Mouse (Mus musculus) hindbrain, embryonic 14.5 days (tissue): ENCODE measurements around the gene Cbx5. TPM values are rescaled to one million over a fixed set of nuclear protein-coding genes. Genes with fewer than 3 reads are reported as not detected.
A peak's percentile ranks its signal among the peaks of the same experiment; 100 is the strongest.
"Not testable (repeated sequence)": the region's sequence is repeated elsewhere in the genome, so short reads cannot be mapped to it uniquely, and the experiment has no call there.

Experiments used
- ATAC-seq: fragments of 200-750 bp; cut with Nextera tagmentation; 2 replicates; pipeline ENCODE4 v1.8.0; 2017; ENCODE audit warnings: moderate number of reproducible peaks, mild to moderate bottlenecking, moderate TSS enrichment, moderate library complexity; ENCODE audit not compliant: low FRiP score
- DNase-seq: peaks from one replicate; pipeline ENCODE4 v3.0.0-alpha.2; 2015; ENCODE audit warnings: low spot score
- H3K27ac ChIP-seq: fragments of 300-500 bp; sonication (generic); 2 replicates; pipeline ENCODE4 v1.5.1; 2014; ENCODE audit warnings: mild to moderate bottlenecking, moderate library complexity
- H3K27me3 ChIP-seq: fragments of 300-500 bp; sonication (generic); 2 replicates; pipeline ENCODE4 v1.6.1; 2014; ENCODE audit warnings: mild to moderate bottlenecking, low read length, mixed read lengths; ENCODE audit not compliant: control insufficient read depth, insufficient read depth
- H3K36me3 ChIP-seq: fragments of 300-500 bp; sonication (generic); replicated peaks from 2 replicates; pipeline ENCODE4 v1.6.1; 2014; ENCODE audit not compliant: control insufficient read depth, insufficient read depth
- H3K4me1 ChIP-seq: fragments of 300-500 bp; sonication (generic); replicated peaks from 2 replicates; pipeline ENCODE4 v1.6.1; 2014; ENCODE audit warnings: antibody characterized with exemption, low read length, mixed read lengths; ENCODE audit not compliant: control insufficient read depth, insufficient read depth
- H3K4me2 ChIP-seq: fragments of 300-500 bp; sonication (generic); replicated peaks from 2 replicates; pipeline ENCODE4 v1.6.1; 2014; ENCODE audit warnings: mild to moderate bottlenecking, moderate library complexity
- H3K4me3 ChIP-seq: fragments of 300-500 bp; sonication (generic); replicated peaks from 2 replicates; pipeline ENCODE4 v1.5.1; 2014; ENCODE audit warnings: mild to moderate bottlenecking, low read length
- H3K9ac ChIP-seq: fragments of 300-500 bp; sonication (generic); 2 replicates; pipeline ENCODE4 v1.6.1; 2014
- H3K9me3 ChIP-seq: fragments of 300-500 bp; sonication (generic); 2 replicates; pipeline ENCODE4 v1.6.1; 2016; ENCODE audit warnings: low read length; ENCODE audit not compliant: control insufficient read depth
- WGBS: fragments of 180-500 bp; shearing (Covaris S2); extraction: QIAGEN DNeasy Blood & Tissue Kit; methylation state at CpG from one replicate; pipeline ENCODE4 v1.1.7; 2014; 5-methylcytosine and 5-hydroxymethylcytosine counted together
- polyA plus RNA-seq: library from polyadenylated mRNA; unstranded; fragments of >200 nt; fragmentation: Nextera tagmentation; extraction: Ambion mirVana; gene quantifications from 2 replicates; pipeline ENCODE4 v1.2.1, GENCODE M21; 2014

Cbx5 gene
- 153 and 171 TPM in 2 replicates for polyA plus RNA-seq

DNA sequence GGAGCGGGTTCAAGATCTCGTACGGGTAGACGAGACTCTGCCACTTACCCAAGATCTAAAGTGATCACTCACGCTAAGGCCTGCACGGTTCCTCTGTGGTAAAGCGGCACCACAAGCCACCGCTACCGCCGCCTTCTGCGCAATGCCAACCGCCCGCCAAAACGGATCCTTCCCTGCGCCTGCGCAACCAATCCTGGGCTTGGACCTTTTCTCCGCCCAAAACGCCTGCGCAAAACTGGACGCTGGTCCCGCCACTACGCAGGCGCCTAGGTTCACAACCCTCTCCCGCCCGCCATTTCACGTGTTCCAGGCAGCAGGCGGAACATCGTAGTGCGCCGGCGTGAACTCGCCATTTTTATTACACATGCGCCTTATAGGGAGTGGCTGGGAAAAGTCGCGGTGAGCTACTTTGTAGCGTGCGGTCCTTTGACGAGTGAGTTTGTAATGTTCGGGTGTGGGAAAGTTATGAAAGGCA lies at the start of gene Cbx5:
Gene Cbx5 (minus strand): TSS at position 132 of the 475 bp plus-strand sequence.
- H3K9ac ChIP-seq, result peak within 1 kb of the TSS; percentile 91
- peak within 1 kb of the TSS; percentile 97 for H3K27ac ChIP-seq
- peak; percentile 97 for DNase-seq
- H3K4me2 ChIP-seq, result peak within 1 kb of the TSS; percentile 90
- H3K27me3 ChIP-seq, result no peaks in the 10 kb centered on the region
- under 1% methylated on average over 39 of the region's 39 CpGs for WGBS
- ATAC-seq, result peak; percentile 94
- H3K9me3 ChIP-seq, result no peaks in the 10 kb centered on the region
- H3K4me3 ChIP-seq, result peak within 1 kb of the TSS; percentile 46
- peaks cover 39% of the 10 kb centered on the region for H3K4me1 ChIP-seq
- peaks cover 33% of the 10 kb centered on the region for H3K36me3 ChIP-seq

DNA sequence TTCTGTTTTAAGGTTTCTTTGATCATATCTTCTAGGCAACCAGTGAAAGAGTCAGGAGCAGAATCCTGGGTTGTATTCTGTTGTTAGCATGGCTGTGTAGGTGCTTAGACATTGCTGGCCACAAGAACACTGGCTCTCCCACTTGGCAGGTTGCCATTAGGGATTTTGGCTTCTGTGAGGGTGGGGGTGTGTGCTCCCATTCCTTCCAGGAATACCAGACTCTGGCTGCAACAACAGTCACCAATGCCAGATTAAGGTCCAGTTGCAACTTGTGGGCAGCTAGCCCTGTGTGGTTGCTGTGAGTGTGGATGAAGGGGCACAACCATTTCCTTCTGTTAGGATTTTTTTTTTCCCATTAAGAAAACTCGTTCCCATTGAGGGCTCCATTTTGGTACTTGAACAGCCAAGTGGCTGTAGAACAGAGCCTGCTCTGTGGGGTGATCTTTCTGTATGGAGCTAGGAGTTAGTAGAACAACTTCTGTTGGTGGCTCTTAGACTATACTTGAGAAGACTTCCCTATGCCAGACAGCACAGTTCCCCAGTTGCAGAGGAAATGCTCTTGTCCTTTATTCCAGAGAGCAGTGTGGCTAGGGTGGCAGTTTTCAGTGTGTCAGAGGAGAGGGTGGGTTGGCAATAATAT lies 46.3 kb upstream of the Cbx5 start:
- H3K4me2 ChIP-seq, result no peak overlapping the region
- no peak overlapping the region for H3K4me3 ChIP-seq
- peaks cover 19% of the 10 kb centered on the region for H3K4me1 ChIP-seq
- ATAC-seq (peak; percentile 36; the same call in 1 of the 2 replicates), DNase-seq (peak; percentile 65)
- no peaks in the 10 kb centered on the region for H3K9me3 ChIP-seq
- WGBS, result 69% methylated on average over 1 of the region's 1 CpGs
- H3K27me3 ChIP-seq, result no peaks in the 10 kb centered on the region
- H3K36me3 ChIP-seq, result peaks cover 17% of the 10 kb centered on the region; the same call in 1 of the 2 replicates
- H3K27ac ChIP-seq, result peak overlapping the region; percentile 68
- H3K9ac ChIP-seq, result no peak overlapping the region

DNA sequence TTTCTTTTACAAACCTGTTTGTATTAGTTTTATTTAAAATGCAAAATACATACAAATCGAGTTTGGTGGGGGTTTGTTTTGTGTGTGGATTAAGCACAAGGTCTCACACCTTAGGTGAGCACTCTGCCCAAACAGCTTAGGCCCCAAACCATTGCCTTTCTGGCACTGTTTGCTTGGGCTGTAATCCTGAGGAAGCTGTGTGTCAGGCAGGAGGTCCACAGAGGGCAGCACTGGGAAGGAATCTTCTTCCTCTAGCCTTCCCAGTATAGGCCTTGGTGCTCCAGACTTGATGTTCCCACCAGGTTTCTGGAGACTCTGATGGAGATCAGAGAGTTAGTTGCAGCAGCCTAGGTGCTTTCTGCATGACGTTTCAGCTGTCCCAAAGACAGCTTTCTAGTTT lies 45.0 kb upstream of the Cbx5 start:
- Histone ChIP-seq H3K27ac (peak overlapping the region; percentile 68; the same call in 1 of the 2 replicates), H3K4me2 (no peak overlapping the region), H3K9ac (no peak overlapping the region), H3K27me3 (no peaks in the 10 kb centered on the region), H3K4me1 (peaks cover 14% of the 10 kb centered on the region), H3K4me3 (no peak overlapping the region), H3K9me3 (no peaks in the 10 kb centered on the region), H3K36me3 (0 out of 2 replicates have a peak, but pooled peaks cover 11% of the 10 kb centered on the region)
- no peak for DNase-seq
- ATAC-seq, result no peak
- 44% methylated on average over 2 of the region's 2 CpGs for whole genome bisulfite sequencing

DNA sequence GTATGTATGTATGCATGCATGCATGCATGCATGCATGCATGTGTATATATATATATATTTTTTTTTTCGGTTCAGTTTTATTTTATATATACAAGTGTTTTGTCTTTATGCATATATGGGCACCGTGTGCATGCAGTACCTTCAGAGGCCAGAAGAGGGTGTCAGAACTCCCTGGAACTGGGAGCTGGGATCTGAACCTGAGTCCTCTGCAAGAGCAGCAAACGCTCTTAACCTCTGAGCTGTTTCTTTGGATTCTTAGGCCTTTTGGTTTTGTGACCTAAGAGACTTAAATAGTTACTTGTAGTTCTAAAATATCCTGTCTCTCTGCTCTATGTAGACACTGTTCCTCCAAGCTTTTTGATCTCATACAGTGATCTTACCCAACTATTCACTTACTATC lies 44.5 kb upstream of the Cbx5 start:
- Histone ChIP-seq H3K4me1 (peaks cover 8% of the 10 kb centered on the region), H3K27ac (no peak overlapping the region), H3K9ac (no peak overlapping the region), H3K27me3 (no peaks in the 10 kb centered on the region), H3K4me2 (no peak overlapping the region), H3K36me3 (0 out of 2 replicates have a peak, but pooled peaks cover 6% of the 10 kb centered on the region), H3K9me3 (no peaks in the 10 kb centered on the region), H3K4me3 (no peak overlapping the region)
- ATAC-seq, result no peak
- whole genome bisulfite sequencing, result 62% methylated on average over 3 of the region's 3 CpGs
- no peak for DNase-seq

DNA sequence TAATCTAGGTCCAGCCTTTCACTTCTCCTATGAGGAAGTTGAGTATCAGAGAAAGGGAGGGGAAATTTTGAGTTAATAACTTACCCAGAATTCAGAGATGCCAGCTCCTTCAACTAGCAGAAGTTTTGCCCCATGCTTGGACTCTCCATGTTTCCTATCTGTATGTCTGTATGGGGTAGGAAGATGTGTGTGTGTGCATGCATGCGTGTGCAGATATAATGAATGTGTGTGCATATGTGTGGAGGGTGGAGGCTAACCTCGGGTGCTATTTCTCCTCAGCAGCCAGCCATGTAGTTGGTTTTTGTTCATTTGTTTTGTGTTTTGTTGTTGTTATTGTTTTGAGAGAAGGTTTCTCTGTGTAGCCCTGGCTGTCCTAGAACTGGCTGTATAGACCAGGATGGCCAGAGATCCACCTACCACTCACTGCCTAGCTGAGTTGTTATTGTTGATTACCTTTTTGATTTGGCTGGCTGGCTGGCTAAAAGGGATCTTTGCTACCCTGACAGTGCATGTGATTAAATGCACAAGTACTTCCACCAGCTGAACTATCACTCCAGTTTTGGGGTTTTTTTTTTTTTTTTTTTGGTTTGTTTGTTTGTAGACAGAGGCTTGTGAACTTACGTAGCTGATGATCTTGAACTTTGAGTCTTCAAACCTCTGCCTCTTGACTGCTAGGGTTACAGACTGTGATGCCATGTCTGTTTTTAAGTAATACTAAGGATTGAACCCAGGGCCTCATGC lies 42.0 kb upstream of the Cbx5 start:
- Histone ChIP-seq H3K27ac (no peak overlapping the region), H3K4me1 (peaks cover 8% of the 10 kb centered on the region; the same call in 1 of the 2 replicates), H3K9me3 (no peaks in the 10 kb centered on the region), H3K36me3 (no peaks in the 10 kb centered on the region), H3K9ac (no peak overlapping the region), H3K4me2 (no peak overlapping the region), H3K27me3 (no peaks in the 10 kb centered on the region), H3K4me3 (no peak overlapping the region)
- no peak for ATAC-seq
- 98% methylated on average over 3 of the region's 3 CpGs for WGBS
- DNase-seq, result no peak

DNA sequence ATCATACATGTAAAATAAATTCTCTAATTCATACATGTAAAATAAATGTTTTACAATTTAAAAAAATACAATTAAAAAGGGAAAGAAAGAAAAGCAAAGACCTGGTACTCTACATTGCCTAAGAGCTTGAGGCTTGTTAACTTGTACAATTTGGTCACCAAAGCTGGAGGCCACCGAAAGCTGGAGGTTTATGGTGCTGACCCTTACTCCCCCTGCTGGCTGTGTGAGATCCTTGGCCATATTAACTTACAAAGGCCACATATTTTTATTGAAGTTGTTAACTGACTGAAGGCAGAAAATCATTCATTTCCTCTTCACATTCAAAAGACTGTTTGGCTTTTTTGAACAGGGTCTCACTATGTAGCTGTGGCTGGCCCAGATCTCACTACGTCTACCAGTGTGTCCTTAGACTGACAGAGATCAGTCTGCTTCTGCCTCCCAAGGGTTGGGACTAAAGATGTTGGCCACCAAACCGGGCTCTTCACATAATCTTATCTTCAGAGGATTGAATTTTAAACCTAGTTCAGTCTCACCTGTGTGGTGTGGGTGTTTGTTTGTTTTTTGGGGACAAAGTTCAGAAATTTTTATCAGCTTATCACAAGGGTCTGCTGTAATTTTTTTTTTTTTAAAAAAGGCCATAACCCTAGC lies 41.3 kb upstream of the Cbx5 start:
- Histone ChIP-seq H3K9ac (no peak overlapping the region; the same call in 1 of the 2 replicates), H3K9me3 (no peaks in the 10 kb centered on the region), H3K4me1 (peaks cover 7% of the 10 kb centered on the region; the same call in 1 of the 2 replicates), H3K27ac (no peak overlapping the region), H3K27me3 (no peaks in the 10 kb centered on the region), H3K4me3 (no peak overlapping the region), H3K4me2 (no peak overlapping the region), H3K36me3 (no peaks in the 10 kb centered on the region)
- ATAC-seq, result no peak
- no peak for DNase-seq
- WGBS, result 77% methylated on average over 3 of the region's 3 CpGs

DNA sequence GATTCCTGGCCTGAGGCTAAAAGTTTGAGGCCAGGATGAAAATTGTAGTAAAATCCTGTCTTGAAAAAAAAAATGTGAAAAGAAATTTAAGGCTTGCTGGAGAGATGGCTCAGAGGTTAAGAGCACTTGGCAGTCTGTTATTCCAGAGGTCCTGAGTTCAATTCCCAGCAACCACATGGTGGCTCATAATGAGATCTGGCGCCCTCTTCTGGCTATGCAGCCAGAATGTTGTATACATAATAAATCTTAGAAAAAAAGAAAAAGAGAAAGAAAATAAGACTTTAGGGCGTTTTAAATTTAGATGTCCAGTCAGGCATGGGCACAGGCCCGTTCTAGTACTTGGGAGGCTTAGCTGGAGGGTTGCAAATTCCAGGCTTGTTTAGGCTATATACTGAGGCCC lies 40.1 kb upstream of the Cbx5 start:
- no peak for DNase-seq

DNA sequence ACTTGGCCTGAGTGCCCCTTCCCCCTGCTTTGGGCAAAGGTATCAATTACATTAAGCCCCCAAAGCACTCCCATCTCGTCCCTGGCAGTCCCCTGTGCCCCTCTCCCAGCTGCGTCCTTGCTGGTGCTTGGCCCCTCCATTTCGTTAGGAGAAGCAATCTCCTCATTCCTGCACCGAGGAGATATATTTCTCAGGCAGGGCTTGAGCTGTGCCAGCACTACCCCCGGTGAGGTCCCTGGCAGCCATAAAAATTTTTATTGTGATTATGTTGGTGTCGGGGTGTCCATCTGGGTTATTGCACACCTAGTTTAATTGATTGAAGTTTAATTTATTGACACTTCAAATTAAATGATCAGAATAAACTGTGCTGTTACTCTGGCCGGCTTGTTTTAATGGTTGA lies 38.3 kb upstream of the Cbx5 start:
- Histone ChIP-seq H3K9ac (no peak overlapping the region), H3K4me2 (no peak overlapping the region), H3K4me1 (peaks cover 10% of the 10 kb centered on the region), H3K36me3 (no peaks in the 10 kb centered on the region), H3K27me3 (no peaks in the 10 kb centered on the region), H3K4me3 (no peak overlapping the region), H3K9me3 (no peaks in the 10 kb centered on the region), H3K27ac (no peak overlapping the region)
- no peak for ATAC-seq
- 73% methylated on average over 7 of the region's 7 CpGs for WGBS
- DNase-seq, result no peak

More for the DNA sequence above, 40.1 kb upstream of the Cbx5 start:
- 65% methylated on average over 3 of the region's 3 CpGs for WGBS
- Histone ChIP-seq H3K9me3 (no peaks in the 10 kb centered on the region), H3K27ac (no peak overlapping the region), H3K9ac (no peak overlapping the region), H3K4me2 (no peak overlapping the region), H3K36me3 (no peaks in the 10 kb centered on the region), H3K4me3 (no peak overlapping the region), H3K27me3 (no peaks in the 10 kb centered on the region), H3K4me1 (no peaks in the 10 kb centered on the region)
- ATAC-seq, result no peak

DNA sequence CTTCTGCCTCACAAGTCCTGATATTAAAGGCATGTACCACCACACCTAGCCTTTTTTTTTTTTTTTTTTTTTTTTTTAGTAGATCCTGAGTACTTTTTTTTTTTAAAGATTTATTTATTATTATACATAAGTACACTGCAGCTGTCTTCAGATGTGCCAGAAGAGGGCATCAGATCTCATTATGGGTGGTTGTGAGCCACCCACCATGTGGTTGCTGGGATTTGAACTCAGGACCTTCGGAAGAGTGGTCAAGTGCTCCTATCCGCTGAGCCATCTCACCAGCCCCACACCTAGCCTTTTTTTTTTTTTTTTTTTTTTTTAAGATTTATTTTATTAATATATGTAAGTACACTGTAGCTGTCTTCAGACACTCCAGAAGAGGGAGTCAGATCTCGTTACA lies 36.3 kb upstream of the Cbx5 start:
- 87% methylated on average over 3 of the region's 3 CpGs for WGBS
- peaks cover 10% of the 10 kb centered on the region for H3K4me1 ChIP-seq
- not testable (repeated sequence) for H3K36me3 ChIP-seq, H3K9ac ChIP-seq, H3K9me3 ChIP-seq, H3K4me2 ChIP-seq, DNase-seq, H3K27ac ChIP-seq, ATAC-seq, H3K27me3 ChIP-seq, H3K4me3 ChIP-seq
